Mouse (Mus musculus) activated CD4-positive, CD25-positive, alpha-beta regulatory T cell, adult 4 months (primary cell): ENCODE measurements around the gene Polr2l. TPM values are rescaled to one million over a fixed set of nuclear protein-coding genes. Genes with fewer than 3 reads are reported as not detected.
"Not testable (repeated sequence)": the region's sequence is repeated elsewhere in the genome, so short reads cannot be mapped to it uniquely, and the experiment has no call there.

Experiments used
- ATAC-seq: one replicate; pipeline ENCODE4 v1.8.0; 2017
- polyA plus RNA-seq, 2 experiments: library from polyadenylated mRNA; unstranded; fragments of 100-300 nt; shearing (Covaris generic); gene quantifications; one replicate each; pipeline ENCODE4 v1.2.1; 2017

The Polr2l gene
- polyA plus RNA-seq, 2 experiments from 2014 or later, result 22.3 to 22.6 TPM

DNA sequence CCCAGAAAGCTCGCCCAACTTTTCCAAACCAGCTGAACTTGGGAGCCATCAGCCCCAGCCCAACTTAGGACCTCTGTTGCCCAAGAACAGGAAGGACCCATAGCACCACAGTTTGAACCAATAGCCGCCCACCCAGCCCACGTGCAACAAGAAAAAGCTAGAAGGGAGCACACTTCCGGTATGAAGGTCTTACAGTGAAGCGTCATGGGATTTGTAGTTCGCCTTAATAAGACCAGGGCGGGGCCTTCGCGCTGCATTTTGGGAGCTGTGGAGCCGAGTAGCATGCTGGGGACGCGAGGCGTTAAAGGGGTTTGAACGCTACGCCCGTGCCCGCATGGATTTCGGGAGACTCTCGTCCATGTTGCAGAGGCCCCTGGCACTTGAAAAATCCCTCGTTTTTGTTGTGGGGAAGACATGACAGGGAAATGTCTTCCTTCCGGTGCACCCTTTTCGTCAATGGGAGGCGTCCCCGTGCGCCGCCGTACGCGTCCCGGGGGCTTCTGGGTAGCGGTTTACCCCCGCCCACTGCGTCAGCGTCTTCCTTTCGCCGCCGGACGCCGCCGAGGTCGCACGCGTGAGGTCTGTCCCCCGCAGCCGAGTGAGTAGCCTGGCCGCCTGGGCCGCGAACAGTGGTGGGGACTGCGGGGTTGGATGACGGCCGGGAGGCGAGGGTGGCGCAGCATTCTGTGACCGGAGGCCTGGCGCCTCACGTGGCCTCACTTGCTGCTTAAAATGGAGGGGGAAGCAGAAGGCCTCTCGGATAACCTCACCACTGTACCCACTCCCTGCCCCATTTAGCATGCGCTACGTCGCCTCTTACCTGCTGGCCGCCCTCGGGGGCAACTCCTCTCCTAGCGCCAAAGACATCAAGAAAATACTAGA lies 27.6 kb downstream of the Polr2l start, which contains the start of gene Rplp2:
Gene Rplp2 (plus strand): TSS at position 261 of the 882 bp plus-strand sequence.
- ATAC-seq, result peak; percentile 87

DNA sequence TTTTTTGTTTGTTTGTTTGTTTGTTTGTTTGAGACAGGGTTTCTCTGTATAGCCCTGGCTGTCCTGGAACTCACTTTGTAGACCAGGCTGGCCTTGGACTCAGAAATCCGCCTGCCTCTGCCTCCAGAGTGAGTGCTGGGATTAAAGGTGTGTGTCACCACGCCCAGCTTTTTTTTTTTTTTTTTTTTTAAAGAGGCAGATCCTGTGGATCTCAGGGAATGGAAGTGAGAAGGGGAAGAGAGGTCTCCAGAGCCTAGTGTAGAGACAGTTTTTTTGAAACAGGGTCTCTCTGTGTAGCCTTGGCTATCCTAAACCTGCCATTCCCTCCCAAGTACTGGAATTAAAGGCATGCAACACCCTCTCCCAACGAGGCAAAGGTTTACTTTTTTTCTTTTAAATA lies 28.6 kb downstream of the Polr2l start:
- ATAC-seq, result not testable (repeated sequence)

DNA sequence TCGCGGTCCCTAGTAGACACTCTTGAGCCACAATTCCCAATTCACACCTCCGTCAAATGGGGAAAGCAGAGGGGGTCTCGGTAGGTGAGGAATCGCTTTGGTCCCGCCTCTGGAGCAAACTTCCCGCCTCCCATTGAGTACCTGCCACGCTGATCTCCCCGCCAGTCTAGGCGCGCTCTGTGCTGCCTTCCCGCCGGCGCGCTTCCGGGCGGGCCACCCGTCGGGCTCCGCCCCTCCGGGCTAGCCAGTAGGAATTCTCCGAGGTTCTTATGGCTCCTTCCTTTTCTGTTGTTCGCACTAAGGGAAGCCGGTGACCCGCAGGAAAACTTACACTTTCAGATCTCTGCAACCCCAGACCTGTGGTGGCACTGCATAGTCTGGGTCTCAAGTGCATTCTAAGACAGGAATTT lies 31.1 kb downstream of the Polr2l start, which contains the start of gene Pidd1:
Gene Pidd1 (minus strand): TSS at position 198 of the 410 bp plus-strand sequence.
- peak; percentile 44 for ATAC-seq

DNA sequence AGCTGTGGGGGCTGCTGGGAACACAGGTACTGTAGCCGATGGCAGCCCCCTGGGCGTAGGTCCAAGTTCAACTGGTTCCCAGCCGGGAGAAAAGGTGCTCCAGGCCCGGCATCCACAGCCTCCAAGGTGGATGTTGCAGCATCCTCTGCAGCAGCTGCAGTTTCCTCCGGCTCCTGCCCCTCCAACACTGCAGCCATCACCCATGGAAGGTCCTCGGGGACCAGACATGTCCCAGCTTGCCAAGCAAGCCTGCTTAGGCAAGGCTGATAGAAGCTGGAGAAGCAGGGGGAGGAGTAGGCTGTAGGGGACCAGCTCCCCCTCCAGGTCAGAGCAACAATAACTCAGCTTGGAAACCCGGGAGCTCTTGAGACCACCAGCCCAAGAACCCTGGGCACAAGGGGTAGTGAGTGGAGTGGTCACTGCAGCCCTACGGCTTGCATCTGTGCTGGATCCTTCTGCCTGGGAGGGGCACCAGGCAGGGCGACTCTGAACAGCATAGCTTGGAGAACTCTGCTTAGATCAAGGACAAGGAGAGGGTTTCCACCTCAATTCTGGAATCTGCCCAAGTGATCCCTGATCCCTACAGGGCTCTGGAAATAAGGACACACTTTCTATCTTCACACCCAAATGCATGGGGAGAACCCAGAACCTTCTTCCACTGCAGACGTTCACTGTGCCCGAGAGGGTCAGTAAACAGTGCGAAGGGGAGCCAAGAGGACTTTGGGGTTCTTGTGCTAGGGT lies 31.7 kb downstream of the Polr2l start:
- ATAC-seq, result no peak

DNA sequence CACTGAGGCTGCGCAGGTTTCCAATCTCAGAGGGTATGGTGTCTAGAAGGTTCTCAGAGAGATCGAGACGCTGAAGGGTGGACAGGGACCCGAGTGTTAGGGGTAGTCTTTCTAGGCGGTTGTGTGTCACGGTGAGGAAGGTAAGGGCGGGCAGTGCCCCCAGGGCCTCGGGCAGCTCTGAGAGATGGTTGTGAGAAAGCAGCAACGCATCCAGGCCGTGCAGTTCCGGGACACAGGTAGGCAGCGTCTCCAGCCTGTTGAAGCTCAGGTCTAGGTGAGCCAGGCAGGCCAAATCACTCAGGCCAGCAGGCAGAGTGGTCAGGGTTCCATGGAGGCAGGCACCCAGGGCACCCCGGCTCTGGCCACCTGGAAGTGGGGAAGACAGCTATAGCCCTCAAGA lies 32.7 kb downstream of the Polr2l start:
- ATAC-seq, result no peak

DNA sequence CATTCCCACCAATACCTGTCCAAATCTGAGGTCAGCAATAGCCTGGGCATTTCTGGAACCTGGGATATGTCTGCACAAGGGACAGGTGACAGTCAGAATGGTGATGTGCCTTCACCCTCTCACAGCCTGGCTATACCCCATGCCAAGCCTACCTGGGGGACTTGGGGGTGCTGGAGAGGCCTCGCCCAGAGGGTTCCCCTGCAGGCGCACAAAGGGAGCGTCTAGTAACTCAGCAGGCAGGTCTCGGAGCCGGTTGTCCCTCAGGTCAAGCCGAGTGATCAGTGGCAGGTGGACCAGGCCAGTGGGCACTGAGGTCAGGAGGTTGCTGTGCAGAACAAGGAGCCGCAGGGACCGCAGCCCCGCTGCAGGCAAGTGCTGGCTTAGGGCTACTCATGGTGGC lies 33.5 kb downstream of the Polr2l start:
- ATAC-seq, result no peak

- ATAC-seq, result no peak
Observed at GRCm38 (mm10) chr7:141440613-141441012, 34.3 kb downstream of the Polr2l start.

DNA sequence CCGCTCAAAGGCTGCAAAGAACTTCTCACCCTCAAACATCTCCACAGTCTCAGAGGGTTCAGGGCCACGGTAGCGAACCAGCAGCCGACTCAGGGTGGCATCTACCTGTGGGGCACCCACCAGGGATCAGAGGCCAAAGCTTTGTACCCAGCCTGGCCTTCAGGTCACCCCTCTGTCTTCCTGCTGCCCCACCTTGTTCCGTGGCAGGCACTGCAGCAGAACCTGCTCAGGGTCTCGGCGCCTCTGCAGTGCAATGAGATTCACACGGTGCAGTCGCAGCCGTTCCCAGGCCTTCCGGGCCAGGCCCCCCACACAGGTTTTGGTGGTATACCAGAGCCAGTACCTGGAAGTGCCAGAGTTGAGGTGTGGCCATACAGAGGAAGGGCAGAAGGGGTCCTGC lies 35.1 kb downstream of the Polr2l start:
- no peak for ATAC-seq

GRCm38 (mm10) chr7:141439140-141439679 lies 35.7 kb downstream of the Polr2l start:
- ATAC-seq, result no peak

- ATAC-seq, result no peak
Observed at GRCm38 (mm10) chr7:141438201-141438968, 36.5 kb downstream of the Polr2l start.

DNA sequence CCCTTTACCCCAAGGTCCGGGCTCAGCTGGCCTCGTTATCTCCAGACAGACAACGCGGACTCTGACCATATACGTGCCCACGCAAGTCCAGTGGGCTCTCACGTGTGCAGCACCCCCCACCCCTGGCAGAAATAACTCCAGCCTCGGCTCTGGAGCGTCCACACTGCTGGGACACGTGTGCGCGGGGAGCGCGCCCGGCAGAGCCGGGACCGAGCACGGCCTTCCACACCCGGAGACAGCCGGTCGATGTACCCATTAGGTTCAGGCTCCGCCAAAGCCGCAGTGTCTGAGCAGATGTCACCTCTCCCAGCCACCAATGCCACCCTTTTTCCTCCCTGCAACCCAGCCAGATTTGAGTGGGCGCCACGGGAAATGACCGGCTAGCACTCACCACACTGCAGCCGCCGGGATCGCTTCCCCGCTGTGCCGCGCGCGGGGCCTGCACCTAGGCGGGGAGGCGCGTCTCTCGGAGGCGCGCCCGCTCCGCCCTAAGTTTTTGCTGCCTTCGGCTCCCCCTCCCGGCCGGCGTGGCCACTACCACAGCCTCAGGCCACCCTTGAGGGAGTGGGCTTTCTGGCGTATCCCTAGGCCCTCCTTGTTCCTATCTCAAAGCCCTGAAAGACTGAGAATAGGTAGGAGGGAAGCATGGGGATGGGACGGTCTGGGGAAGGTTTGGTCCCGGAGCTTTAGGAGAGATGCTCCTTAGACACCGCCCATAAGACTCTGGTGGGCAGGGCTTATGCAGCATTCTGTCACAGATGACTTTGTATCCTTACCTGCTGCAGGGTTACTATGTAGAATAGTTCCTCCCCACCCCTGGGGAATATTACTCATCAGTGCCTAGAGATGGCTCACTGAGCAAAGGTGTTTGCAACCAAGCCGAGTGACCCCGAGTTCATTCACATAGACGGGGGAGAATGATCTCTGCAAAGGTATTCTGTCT lies 37.5 kb downstream of the Polr2l start, which contains the start of gene Slc25a22:
Gene Slc25a22 (minus strand): TSS at position 715 of the 943 bp plus-strand sequence.
- peak; percentile 81 for ATAC-seq

DNA sequence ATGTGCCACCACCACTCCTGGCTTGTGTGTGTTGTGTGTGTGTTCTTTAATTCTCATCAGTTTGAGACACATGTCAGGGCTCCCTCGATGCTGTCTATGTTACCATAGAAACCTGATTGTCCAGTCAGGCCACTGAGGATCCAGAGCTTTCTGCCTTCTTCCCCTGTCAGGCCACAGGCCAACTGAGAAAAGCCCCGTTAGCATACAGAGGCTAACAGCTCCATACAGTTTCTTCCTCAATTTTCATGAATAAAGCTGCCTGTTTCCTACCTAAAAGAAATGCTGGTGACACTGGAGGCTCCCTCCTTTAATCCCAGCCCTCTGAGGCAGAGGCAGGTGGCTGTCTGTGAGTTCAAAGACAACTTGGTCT lies 38.4 kb downstream of the Polr2l start:
- ATAC-seq, result no peak

DNA sequence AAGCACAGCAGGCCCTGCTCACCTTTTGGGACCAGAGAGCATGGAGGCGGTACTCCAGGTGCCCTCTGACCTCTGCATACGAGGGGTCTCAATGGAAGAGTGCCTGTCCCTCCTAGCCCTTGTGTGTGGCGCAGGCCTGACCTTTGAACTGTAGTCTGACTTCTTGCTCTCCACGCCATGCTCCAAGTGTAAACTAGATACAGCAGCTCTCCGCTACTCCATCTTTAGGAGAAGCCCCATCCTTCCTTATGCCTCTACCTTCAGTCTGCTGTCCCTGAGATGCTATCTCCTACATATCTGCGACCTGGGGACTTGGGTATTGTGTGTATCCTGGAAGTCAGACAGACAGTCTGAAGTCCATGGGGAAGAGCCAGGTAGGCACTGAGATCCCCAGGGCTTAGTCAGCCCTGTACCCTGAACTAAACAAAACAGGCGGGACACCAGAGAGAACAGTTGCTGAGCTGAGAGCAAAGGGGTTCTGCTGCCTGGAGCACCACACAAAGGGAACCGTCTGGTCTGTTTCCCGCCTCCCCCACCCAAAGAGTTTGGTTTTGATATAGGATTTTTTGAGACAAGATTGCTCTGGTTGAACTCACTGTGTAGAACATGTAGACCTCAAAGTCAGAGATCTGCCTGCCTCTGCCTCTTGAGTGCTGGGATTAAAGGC lies 38.9 kb downstream of the Polr2l start:
- ATAC-seq, result no peak

GRCm38 (mm10) chr7:141435129-141435855 lies 39.6 kb downstream of the Polr2l start:
- ATAC-seq, result peak; percentile 64

GRCm38 (mm10) chr7:141434464-141434863 lies 40.5 kb downstream of the Polr2l start:
- no peak for ATAC-seq

DNA sequence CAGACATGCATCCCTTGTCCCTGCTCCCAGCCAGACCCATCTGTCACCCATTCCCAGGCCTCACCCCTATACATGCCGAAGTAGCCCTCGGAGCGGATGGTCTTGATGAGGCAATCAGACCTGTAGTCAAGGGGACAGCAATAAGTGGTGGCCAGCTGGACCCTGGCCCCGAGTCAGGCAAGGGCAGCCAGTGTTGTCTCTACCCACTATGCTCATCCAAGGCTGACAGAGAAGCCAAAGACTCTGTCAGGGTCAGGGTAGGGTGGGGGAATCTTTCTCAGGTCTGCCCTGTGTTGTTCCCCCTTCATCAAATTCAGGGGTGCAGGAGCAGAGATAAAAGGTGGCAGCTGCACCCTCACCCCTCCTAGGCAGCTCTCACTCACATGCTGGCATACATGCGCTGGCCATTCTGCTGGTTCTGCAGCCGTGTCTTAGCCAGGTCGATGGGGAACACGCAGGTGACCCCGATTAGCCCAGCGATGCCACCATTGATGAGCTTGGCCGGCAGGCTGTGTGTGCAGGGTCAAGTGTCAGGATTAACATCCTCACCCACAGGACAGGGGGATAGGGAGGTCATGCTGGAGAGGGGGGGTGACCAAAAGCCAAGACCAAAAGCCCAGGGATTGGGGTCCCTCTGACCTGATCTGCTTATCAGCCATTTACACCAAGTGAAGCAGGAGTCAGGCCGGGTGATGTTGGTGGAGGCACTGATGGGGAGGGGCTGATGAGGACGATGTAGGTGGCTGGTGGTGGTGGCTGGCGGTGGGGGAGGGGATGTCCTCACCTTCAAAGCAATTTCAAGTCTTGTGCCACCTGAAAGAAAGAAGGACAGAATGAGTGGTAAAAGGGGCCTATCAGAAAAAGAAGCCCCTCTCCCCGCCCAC lies 41.2 kb downstream of the Polr2l start:
- no peak for ATAC-seq

- ATAC-seq, result no peak
Observed at GRCm38 (mm10) chr7:141432741-141433516, 42.0 kb downstream of the Polr2l start.

- ATAC-seq, result no peak
Observed at GRCm38 (mm10) chr7:141432186-141432611, 42.7 kb downstream of the Polr2l start.
